Mouse (Mus musculus) gastrocnemius, postnatal 14 days (tissue): ENCODE data around the gene Iffo1. TPM values are rescaled to one million over a fixed set of nuclear protein-coding genes. Genes with fewer than 3 reads are reported as not detected.
A peak's percentile ranks its signal among the peaks of the same experiment; 100 is the strongest.
"Not testable (repeated sequence)": the region's sequence is repeated elsewhere in the genome, so short reads cannot be mapped to it uniquely, and the experiment has no call there.

Experiments used
- DNase-seq: peaks from one replicate; pipeline ENCODE4 v3.0.0; 2021; ENCODE audit warnings: mixed read lengths
- intact Hi-C: fragments of 180-260 bp; cut with DNase I; formaldehyde crosslinking; loops from one replicate; pipeline ENCODE4 v1.15.1; 2025; ENCODE audit warnings: low total_unique reads
- total RNA-seq, 2 experiments: library from RNA; stranded (reverse); gene quantifications; 2 replicates each; pipeline ENCODE4 v1.2.3; 2021

Iffo1 gene
- total RNA-seq, 2 experiments from 2014 or later, result 24.0 to 28.7 TPM

DNA sequence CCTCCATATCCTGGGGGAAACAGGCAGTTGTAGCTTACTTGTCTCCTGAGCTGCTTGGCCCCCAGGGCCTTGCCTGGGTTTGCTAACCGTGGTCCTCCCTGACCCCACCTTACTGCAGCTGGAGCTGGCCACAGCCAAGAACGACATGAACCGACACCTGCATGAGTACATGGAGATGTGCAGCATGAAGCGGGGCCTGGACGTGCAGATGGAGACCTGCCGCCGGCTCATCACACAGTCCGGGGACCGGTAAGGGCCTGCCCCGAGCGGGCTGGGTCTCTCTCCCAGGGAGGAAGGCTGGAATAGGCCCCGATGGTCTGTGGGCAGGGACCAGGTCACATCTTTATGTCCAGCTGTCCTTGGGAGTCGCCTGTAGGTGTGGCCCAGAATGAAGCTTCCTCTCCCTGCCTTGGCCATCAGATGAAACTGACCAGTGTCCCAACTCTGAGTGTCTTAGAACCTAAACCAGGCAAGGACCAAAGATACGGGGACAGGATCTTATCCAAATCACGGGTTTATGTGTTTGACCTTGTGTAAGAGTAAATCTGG is 14.0 kb downstream of the Iffo1 start:
- DNase-seq, result no peak

DNA sequence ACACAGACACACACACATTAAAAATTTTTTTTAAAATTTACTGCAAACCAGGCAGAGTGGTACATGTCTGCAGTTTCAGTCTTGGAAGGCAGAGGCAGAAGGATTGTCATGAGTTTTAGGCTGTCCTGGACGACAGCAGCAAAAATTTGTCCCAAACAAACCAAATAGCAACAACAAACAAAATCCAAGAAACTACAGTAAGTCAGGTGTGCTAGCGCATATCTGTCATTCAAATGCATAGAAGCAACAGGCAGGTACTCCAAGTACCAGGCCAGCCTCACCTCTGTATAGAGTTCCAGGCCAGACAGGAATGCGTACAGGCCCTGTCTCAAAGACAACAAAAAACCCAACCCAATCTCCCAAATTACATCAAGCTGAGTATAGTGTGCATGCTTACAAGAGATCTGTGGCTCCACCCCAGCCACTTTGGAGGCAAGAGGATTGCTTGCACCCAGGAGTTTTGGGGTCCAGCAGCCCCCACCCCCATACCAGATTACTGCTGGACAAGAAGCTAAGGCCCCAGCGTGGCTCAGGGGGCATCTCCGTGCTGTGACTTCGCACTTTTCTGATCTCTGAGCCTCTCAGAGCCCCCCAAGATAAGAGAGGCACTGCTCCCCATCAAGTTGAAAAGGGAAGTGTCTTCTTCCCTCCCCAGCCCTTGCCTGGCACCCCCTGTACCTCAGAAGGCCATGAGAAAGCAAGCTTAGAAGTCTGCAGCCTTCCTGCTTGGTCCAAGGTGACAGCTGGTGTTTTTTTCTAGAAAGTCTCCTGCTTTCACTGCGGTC is 14.9 kb downstream of the Iffo1 start:
- DNase-seq, result no peak
- intact Hi-C loops, result no loop called here

More for the DNA sequence above, 14.0 kb downstream of the Iffo1 start:
- intact Hi-C loops, result no loop called here

DNA sequence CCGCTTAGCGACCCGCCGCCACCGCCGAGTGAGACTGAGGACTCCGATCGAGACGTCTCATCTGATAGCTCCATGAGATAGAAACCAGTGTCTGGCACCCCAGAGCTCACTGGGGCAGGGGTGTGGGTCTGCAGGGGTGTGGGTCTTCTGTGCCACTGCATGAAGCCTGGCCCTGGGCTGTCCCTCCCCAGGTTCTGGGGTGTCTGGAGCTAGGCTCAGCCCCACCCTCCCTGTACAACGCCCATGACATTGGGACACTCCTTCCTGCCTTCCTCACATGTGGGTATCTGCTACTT is 15.5 kb downstream of the Iffo1 start:
- intact Hi-C loops, result no loop called here
- no peak for DNase-seq

DNA sequence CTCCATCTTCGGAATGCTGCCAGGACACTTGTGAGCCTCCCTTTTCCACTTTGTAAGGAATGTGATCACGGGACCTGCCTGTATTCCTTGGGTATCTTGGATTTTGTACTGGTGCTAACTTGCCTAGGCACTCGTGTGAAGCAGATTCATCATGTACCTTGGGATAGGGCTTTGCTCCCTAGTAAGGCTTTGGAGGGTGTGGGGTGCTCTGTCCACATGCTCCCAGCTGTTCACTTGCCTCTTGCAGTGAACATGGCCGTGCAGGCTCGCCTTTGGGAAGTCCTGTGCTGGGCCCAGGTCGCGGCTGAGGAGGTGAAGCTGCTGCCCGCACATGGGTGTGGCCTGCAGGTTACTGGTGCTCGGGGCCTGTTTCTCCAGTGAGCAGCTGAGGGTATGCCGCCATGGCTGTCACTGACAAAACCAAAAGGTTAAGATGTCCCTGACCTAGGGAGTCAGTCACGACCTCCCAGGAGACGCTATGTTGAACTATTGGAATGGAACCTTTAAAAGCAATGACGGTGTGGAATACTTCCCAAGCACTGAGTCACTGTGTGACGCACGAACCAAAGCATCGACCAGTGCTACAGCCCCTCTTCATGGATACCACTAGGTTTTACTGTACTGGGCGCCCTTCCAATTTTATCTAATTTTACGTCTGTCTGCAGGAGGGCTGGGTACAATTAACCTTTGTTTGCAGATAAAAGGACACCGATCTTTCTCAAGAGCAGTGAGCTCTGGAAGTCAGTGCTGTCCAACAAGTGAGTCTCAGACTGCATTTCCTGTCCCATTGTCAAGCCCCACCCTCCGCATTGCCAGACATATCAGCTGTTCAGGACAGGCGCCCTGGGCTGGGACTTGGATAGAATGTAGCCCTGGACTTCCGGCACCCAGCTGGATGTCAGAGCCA is 16.1 kb downstream of the Iffo1 start:
- intact Hi-C loops, result no loop called here
- peak; percentile 77 for DNase-seq

DNA sequence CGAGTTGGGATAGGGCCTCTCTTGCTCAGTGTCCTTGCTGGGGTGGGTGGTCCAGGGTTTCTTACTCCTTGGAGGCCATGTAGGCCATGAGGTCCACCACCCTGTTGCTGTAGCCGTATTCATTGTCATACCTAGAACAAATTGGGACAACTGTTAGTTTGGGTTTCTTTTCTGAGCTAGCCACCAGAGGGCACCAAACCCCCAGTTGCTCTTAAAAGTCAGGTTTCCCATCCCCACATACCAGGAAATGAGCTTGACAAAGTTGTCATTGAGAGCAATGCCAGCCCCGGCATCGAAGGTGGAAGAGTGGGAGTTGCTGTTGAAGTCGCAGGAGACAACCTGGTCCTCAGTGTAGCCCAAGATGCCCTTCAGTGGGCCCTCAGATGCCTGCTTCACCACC is 16.9 kb downstream of the Iffo1 start:
- DNase-seq, result peak; percentile 64
- intact Hi-C loops, result not testable (repeated sequence)

DNA sequence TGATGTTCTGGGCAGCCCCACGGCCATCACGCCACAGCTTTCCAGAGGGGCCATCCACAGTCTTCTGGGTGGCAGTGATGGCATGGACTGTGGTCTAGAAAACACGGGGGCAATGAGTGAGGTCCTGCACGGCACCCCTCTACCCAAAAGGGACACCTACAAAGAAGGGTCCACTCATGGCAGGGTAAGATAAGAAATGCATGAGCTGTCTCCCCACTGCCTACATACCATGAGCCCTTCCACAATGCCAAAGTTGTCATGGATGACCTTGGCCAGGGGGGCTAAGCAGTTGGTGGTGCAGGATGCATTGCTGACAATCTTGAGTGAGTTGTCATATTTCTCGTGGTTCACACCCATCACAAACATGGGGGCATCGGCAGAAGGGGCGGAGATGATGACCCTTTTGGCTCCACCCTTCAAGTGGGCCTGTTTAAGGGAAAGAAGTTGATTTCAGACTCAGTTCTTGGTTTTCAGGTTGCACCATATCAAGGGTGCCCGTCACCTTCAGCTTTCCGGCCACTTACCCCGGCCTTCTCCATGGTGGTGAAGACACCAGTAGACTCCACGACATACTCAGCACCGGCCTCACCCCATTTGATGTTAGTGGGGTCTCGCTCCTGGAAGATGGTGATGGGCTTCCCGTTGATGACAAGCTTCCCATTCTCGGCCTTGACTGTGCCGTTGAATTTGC is 17.7 kb downstream of the Iffo1 start:
- intact Hi-C loops, result not testable (repeated sequence)

DNA sequence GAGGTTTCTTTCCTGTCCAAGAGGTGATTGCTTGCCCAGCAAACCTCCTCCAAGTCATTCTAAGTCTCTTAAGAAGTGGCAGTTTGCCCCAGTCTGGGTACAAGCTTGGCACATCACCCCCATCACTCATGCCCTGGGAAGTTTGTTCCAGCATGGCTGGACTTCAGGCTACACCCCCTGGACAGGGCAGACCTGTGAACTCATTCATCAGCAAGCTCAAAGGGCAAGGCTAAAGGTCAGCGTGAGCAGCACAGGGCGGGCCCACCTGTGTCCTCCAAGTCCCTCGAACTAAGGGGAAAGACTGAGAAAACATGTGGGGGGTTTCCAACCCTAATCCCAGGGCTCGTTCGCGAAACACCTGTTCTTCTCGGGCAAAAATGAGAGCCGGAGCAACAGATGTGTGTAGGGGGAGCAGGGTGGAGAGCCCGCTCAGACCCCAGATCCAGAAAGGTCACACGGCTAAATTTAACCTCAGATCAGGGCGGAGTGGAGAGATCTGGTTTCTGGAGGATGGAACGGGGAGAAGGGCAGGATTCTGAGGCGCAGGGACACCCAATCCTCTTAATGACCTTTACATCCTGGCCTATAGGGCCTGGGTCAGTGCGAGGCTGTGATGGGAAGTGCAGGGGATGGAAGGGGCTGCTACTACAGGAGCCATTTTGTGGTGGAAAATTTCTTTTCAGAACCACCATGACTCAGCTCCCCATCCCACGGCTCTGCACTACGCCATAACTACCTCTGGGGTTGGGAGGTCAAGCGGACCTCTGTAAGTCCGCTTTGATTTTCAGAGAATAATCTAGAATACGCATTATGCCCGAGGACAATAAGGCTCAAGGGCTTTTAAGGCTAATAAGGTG is 19.0 kb downstream of the Iffo1 start:
- peak; percentile 58 for DNase-seq
- intact Hi-C loops, result no loop called here

More for the DNA sequence above, 17.7 kb downstream of the Iffo1 start:
- DNase-seq, result not testable (repeated sequence)

DNA sequence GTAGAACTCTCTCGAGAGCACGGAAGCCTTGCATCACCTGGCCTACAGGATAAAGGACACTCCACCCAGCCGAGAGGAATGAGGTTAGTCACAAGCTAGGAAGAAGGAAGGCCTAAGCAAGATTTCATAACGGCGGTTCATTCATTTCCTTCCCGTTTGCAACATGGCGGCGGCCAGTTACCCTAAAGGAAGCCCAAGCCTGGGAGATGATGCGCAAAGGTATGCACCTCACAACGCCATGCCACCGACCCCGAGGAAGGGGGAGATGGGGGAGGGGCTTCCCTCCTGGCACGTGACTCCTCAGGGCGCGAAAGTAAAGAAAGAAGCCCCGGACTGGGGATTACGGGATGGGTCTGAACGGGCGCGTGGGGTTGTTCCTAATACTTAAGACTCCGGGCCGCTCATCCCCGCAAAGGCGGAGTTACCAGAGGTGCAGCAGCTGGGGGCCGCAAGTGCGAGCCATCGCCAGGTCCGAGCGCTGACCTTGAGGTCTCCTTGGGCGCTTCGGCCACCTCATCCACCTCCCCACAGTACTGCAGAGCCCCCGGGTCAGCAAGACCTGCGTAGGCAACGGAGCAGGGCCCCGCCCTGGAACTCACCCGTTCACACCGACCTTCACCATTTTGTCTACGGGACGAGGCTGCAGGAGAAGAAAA is 19.8 kb downstream of the Iffo1 start:
- intact Hi-C loops, result no loop called here
- peak; percentile 55 for DNase-seq

DNA sequence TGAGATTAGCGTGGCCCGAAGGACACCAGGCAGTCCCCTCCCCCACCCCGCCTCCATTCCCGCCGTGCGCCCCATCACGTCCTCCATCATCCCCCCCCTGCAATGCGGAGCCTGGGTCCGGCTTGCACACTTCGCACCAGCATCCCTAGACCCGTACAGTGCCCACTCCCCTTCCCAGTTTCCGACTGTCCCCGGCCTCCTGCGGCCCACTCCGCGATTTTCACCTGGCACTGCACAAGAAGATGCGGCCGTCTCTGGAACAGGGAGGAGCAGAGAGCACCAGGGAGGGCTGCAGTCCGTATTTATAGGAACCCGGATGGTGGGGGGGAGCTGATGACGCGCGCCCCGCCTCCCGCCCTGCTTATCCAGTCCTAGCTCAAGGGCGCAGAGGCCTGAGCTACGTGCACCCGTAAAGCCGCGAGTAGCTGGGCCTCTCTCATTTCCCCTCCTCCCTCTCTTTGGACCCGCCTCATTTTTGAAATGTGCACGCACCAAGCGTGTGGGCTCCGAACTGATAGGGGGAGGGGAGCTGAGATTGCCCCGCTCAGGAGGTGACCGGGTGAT is 20.4 kb downstream of the Iffo1 start:
- intact Hi-C loops, result no loop called here
- DNase-seq, result peak; percentile 97

DNA sequence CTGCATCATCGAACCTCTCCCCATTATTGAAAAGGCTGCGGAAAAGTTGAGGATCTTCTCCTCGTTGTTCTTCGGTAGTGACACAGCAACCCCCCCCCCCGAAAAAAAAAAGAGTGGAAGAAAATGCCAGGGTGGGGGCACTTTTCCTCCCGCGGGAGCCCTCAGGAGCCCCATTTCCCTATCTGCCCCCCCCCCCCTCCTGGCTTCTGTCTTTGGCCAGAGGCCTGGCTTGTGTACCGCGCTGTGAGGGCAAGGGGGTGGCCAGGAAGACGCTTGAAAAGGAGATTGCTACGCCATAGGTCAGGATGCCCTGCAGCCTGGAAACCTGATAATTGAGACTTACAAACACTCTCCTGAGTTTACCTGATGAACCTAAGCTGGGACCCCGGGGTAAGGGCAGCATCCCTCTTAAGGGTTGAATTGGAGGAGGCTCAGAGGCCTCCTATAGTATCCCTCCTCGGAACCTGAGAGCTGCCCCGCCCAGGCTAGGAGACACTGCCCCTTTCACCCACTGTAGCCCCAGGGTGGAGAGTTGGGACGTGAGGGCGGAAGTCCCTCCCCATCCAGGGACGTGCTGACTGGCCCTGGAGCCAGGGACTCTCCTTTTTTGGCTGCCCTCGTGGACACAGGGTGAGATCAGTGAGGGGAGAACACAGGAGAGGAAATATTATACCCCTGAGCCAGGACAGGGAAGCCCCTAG is 21.2 kb downstream of the Iffo1 start, which contains the start of gene Gapdh:
TSS of gene Gapdh (minus strand) at position 417 of the 701 bp plus-strand sequence.
- intact Hi-C loops, result no loop called here

DNA sequence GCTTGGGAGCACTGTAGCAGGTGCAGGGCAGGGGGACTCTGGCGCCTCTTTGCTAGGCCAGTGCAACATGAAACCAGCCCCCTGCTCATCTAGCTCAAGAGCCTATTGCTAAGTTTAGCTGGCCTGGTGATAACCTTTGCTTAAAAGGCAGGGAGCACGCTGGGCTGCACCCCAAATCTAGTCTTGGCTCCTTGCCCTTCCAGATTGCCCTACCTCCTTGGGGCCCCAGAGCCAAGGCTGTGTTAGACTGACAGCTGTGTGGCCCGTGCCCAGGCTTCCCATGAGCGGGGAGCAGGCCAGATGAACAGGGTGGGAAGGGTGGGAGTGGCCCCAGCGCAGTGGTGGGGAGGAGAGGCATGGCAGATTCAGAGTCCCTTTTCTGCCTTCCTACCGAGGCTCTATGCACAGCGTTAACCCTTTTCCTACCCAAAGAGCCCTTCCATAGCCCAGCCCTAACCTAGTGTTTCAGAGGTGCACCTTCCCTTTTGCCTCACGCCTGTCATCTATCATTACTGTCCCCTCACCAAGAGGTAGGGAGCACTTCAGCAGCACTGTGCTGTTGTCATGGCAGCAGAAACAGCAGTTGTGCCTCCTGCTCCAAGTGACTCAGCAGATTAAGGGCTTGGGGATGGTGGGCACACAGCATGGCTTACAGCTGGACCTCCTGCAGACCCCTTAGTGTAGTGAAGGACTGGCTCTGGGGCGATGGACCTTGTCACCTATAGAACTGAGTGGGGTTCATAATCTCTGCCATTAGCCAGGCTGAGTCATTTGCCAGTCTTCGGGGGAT is 22.0 kb downstream of the Iffo1 start:
- intact Hi-C loops, result no loop called here
- peak; percentile 88 for DNase-seq

More for the DNA sequence above, 21.2 kb downstream of the Iffo1 start, which contains the start of gene Gapdh:
- DNase-seq, result peak; percentile 92

DNA sequence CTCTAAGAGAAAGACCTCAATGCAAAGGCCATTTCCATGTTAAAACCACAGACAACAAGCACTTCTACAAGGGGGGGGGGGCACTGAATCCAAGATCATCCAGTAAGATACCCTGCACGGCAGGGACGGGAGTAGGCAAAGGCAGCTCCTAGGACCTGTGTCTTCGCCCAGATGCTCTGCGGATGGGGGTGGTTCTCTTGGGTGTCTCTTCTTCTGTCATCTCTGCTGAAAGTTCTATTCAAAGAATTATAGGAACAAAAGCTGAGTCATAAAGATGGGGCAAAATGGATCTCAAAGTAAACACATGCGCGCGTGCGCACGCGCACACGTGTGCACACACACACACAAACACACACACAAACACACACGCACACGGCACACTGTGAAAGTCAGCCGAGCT is 23.0 kb downstream of the Iffo1 start:
- intact Hi-C loops, result no loop called here
- DNase-seq, result no peak

DNA sequence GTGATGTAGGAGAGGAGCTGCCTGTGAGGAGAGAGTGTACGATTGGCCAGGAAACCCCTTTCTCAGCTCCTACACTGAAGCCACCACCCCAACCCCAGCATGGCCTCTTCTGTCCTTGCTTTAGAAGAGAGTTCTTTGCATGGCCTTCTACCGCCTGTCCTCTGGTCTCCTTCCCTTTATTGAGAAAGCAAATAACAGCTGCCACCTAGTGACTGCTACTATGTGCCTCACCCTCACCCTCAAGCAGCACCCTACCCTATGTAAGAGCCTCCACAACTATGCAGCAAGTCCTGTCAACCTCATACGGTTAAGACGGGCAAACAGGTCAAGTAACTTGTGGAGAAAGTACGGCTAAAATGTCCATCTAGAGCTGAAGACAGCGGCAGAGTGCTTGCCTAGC is 25.2 kb downstream of the Iffo1 start:
- DNase-seq, result no peak
- intact Hi-C loops, result no loop called here

DNA sequence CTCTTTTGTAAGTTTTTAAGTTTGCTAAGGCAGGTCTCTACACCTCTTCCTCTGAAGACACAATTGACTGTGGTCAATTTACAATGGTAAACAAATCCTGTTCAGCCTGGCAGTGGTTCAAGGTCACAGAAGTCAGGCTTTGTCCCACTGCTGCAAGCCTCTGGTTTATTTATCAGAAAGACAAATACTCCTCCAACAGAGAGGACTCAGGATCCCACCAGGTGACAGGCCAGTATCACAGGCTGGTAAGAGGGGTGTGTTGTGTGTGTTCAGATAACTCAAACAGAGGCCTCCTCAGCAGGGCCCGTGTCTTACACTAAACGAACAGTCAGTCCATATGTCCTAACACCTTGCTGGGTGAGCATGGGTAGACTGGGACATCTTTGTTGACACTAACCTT is 27.4 kb downstream of the Iffo1 start:
- no peak for DNase-seq
- intact Hi-C loops, result no loop called here

DNA sequence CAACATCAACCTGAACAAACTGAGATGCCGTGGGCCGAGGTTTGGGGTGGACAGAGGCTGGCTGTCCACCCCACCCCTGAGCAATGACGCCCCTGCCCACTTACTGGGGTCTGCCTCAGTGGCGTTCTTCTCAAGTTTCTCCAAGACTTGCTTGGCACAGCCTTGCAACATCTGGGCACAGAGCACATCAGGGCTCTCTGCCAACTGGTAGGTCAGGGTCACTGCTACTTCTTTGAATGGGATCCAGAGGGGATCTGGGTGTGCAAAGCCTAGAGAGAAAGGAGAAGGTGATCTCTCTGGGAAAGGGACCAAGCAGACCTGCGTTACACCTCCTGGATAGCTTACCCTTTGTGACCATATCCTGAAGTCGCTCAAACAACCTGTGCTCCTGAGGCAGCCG is 28.2 kb downstream of the Iffo1 start:
- intact Hi-C loops, result no loop called here
- no peak for DNase-seq

DNA sequence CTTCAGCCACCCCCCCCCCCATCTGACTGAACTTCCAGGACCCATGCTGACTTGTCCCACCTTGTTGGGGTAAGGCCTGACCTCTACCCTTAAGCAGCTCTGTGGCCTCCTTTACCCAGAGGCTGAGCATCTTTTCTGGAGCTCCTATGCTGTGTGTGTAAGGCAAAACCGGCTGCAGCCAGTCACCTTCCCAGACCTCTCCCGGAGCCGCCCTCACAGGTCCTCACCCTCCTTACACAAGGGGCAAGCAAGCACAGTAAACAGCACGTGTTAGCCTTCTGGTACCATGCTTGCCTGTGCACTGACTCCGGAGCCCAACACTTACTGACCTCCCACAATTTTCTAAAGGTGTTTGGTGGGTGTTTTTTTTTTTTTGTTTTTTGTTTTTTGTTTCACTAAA is 30.4 kb downstream of the Iffo1 start:
- no peak for DNase-seq
- intact Hi-C loops, result no loop called here

DNA sequence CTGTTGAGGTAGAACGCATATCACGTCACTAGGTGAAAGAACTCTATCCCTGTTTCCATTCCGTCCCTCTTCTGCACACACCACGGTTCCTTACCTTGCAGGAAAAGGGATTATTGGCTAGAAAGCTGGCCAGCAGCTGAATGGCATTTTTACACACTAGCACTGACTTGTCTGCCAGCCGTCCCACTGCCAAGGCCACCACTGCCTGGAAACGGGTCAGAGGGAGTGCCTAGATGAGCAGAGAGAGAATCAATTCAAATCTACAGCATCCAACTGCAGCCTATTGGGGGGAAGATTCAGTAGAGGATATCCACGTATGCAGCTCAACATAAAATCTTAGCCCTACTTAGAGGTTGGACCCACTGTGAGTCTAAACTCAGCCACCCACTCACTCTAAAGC is 34.6 kb downstream of the Iffo1 start:
- intact Hi-C loops, result no loop called here
- no peak for DNase-seq
